Comparison of ENCODE assay signal across 8 mouse cellular contexts in the genomic region with DNA sequence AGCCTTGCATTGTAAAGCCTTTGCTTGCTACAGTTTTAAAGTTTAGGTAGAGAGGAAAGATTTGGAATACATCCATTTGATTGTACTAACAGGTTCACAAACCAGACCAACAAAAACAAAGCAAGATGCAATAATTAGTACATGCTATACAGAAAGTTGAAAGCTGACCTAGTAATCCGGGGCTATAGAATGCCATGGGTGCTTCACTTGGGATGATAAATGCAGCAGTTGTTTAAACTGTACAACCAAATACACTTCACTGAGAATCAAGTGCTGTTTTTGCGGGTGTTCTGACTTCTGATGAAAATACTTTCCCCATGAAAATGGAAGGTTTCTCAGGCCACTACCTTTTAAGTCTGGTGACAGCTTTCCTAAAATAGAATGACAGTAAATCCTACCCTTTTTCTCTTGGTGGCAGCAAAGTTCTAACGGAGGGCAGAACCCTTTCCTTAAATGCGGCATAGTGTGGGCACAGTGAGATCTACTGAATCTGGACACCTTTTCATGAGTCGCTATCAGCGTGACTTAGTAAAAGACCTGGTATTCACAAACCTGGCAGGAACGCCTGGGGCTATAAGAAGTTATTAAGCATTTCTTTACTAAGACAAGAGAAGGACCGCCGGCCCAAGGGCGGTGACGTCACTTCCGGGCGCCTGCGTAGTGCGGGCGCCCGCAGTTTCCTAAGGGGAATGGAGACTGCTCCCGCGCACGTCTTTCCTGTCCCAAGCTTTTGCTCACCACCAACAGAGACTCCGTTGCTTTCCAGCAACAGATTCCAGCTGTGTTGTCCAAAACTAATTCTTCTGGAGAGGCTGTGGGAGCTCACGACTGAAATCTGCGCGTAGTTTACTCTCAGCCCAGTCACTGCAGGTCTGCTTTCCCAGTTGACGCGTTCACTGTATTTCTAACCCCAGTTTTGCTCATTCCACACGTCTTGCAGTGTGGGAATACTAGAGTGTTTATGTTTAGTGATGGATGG. TPM values are rescaled to one million over a fixed set of nuclear protein-coding genes. Genes with fewer than 3 reads are reported as not detected.
DNase-seq lines count a peak whose midpoint lies in the region; ATAC-seq lines count a peak whose summit lies in the region.

A gene (plus strand): TSS at position 636 of the 979 bp plus-strand sequence.

- ATAC-seq in forebrain, embryonic 14.5 days = peak; percentile 99
- peak; percentile 99 for ATAC-seq in neural tube, embryonic 15.5 days (ENCODE audit: low FRiP score)

- peaks cover 3% of the 10 kb centered on the region; the same call in 1 of the 2 replicates for H3K4me1 ChIP-seq in forebrain, embryonic 14.5 days (ENCODE audit: control insufficient read depth, insufficient read depth, low read length)
- peaks cover 13% of the 10 kb centered on the region for H3K4me1 ChIP-seq in neural tube, embryonic 15.5 days

- intact Hi-C loops in heart, postnatal 14 days (cut with DNase I) = no loop called here

- peak within 1 kb of the TSS; percentile 55 for H3K4me3 ChIP-seq in forebrain, embryonic 14.5 days (ENCODE audit: low read depth, low read length)
- H3K4me3 ChIP-seq in neural tube, embryonic 15.5 days (replicated peaks) = peak within 1 kb of the TSS; percentile 70

- peak within 1 kb of the TSS; percentile 65 for H3K4me2 ChIP-seq in forebrain, embryonic 14.5 days (ENCODE audit: low read length)
- peak within 1 kb of the TSS; percentile 65 for H3K4me2 ChIP-seq in neural tube, embryonic 15.5 days

- no peaks in the 10 kb centered on the region for H3K27me3 ChIP-seq in forebrain, embryonic 14.5 days (replicated peaks; ENCODE audit: control insufficient read depth, insufficient read depth, low read length)
- no peaks in the 10 kb centered on the region for H3K27me3 ChIP-seq in neural tube, embryonic 15.5 days (replicated peaks)

- peak within 1 kb of the TSS; percentile 84 for H3K9ac ChIP-seq in forebrain, embryonic 14.5 days (ENCODE audit: low read length)
- peak within 1 kb of the TSS; percentile 77 for H3K9ac ChIP-seq in neural tube, embryonic 15.5 days (replicated peaks)

- WGBS in forebrain, embryonic 14.5 days = 2% methylated on average over 27 of the region's 27 CpGs
- 2% methylated on average over 27 of the region's 27 CpGs for WGBS in neural tube, embryonic 15.5 days

- H3K9me3 ChIP-seq in forebrain, embryonic 14.5 days (replicated peaks; ENCODE audit: control insufficient read depth, low read length) = no peaks in the 10 kb centered on the region
- H3K9me3 ChIP-seq in neural tube, embryonic 15.5 days (replicated peaks) = no peaks in the 10 kb centered on the region

- H3K36me3 ChIP-seq in forebrain, embryonic 14.5 days (ENCODE audit: control insufficient read depth, insufficient read depth, low read length) = peaks cover 19% of the 10 kb centered on the region
- peaks cover 10% of the 10 kb centered on the region for H3K36me3 ChIP-seq in neural tube, embryonic 15.5 days

- DNase-seq in ES-CJ7 (ENCODE audit: low read depth, low spot score) = peak; percentile 83
- DNase-seq in cerebellum, adult 11 months = peak; percentile 81
- DNase-seq in forebrain, embryonic 14.5 days (ENCODE audit: low spot score) = peak; percentile 94
- peak; percentile 87 to 90 for DNase-seq in heart, postnatal 14 days
- DNase-seq in layer of hippocampus, adult 11-12 months (ENCODE audit: low spot score) = peak; percentile 85
- DNase-seq in lung, adult 18-20 months = peak; percentile 80 to 83
- peak; percentile 78 for DNase-seq in testis, postnatal 14 days (ENCODE audit: low spot score)

- H3K27ac ChIP-seq in forebrain, embryonic 14.5 days (ENCODE audit: low read depth, low read length) = peak within 1 kb of the TSS; percentile 52
- H3K27ac ChIP-seq in neural tube, embryonic 15.5 days (replicated peaks) = peak within 1 kb of the TSS; percentile 91

RNA-seq across cellular contexts. Expression of the gene that starts here (rescaled TPM):
- polyA plus RNA-seq in forebrain, embryonic 14.5 days (2014; fragmentation: Nextera tagmentation; extraction: Ambion mirVana) = 24.1 and 26.8 TPM in 2 replicates
- 10 to 100 TPM; 46.4 to 49.5 TPM for total RNA-seq in heart, postnatal 14 days (2021)
- 21.3 and 21.8 TPM in 2 replicates for polyA plus RNA-seq in neural tube, embryonic 15.5 days (2015; fragmentation: Nextera tagmentation; extraction: Ambion mirVana)

Comparison
In these comparisons a context has a peak if more than half of its experiments do, and no peak if none do; other contexts are left out.
1. Peak in every context shown above with its lines: DNase-seq, ATAC-seq, H3K4me3 ChIP-seq and H3K27ac ChIP-seq.